Mouse (Mus musculus) kidney, adult 10 weeks (tissue): Measurements from ENCODE around the gene Gm14327. TPM values are rescaled to one million over a fixed set of nuclear protein-coding genes. Genes with fewer than 3 reads are reported as not detected.

ENCODE experiments used
- polyA plus RNA-seq: library from polyadenylated mRNA; stranded (reverse); fragments of 350-450 nt; fragmentation: Illumina TruSeq; extraction: RNeasy Lipid Tissue Mini Kit (QIAGEN cat#74804); gene quantifications from one replicate; pipeline ENCODE4 v1.2.3, GENCODE M21; 2014; ENCODE audit warnings: low read depth, low replicate concordance

The Gm14327 gene
- polyA plus RNA-seq: 7.1 TPM

GRCm38 (mm10) chr2:177897046-177897578 lies at the start of gene Gm14327:
Gene Gm14327, plus strand, starts transcription at chr2:177897096.

GRCm38 (mm10) chr2:177925563-177926103 lies 28.7 kb downstream of the Gm14327 start, which contains the start of gene Zfp972:
Gene Zfp972, minus strand, starts transcription at chr2:177925613.

Other genes with a start within 250 kb of the Gm14327 start
- gene Gm14322, start 137.8 kb upstream of the Gm14327 start, polyA plus RNA-seq: 26.4 TPM
- 116 TPM for gene Gm14325, start 56.8 kb upstream of the Gm14327 start, polyA plus RNA-seq
- gene Zfp972, start 28.5 kb downstream of the Gm14327 start, polyA plus RNA-seq: not detected
- gene Gm14326, start 60.2 kb downstream of the Gm14327 start, polyA plus RNA-seq: 71.4 TPM
- 66.6 TPM for gene Zfp971, start 126.2 kb downstream of the Gm14327 start, polyA plus RNA-seq
- 88.4 TPM for gene Zfp931, start 181.4 kb downstream of the Gm14327 start, polyA plus RNA-seq
- not detected for gene Phactr3, start 221.9 kb downstream of the Gm14327 start, polyA plus RNA-seq